Mouse (Mus musculus): Measurements from ENCODE around the gene Myh11. TPM values are rescaled to one million over a fixed set of nuclear protein-coding genes. Genes with fewer than 3 reads are reported as not detected.

Gene Myh11
- polyA plus RNA-seq (2014; fragmentation: Illumina TruSeq; extraction: RNeasy Lipid Tissue Mini Kit (QIAGEN cat#74804); ENCODE audit: low replicate concordance): 21.6 TPM

DNA sequence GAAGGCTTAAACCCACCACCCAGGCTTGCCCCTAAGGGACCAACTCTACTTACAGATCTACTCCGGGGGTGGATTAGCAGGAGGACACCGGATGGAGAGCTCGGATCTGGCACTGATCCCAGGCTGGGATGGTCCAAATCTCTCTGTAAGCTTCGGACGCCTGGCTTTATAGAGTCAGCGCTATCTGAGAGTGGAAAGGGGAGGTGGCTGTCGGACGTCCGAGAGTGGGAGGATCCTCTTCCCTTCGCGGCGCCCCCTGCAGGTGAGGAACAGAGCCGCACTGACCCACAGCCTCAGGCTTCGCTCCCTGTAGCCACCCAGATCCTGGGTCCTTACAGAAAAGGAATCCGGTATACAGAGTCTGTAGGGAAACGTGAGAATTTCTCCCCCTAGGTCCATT is at the start of gene Myh11:
Myh11 (minus strand) TSS at position 150 of the 400 bp plus-strand sequence.

DNA sequence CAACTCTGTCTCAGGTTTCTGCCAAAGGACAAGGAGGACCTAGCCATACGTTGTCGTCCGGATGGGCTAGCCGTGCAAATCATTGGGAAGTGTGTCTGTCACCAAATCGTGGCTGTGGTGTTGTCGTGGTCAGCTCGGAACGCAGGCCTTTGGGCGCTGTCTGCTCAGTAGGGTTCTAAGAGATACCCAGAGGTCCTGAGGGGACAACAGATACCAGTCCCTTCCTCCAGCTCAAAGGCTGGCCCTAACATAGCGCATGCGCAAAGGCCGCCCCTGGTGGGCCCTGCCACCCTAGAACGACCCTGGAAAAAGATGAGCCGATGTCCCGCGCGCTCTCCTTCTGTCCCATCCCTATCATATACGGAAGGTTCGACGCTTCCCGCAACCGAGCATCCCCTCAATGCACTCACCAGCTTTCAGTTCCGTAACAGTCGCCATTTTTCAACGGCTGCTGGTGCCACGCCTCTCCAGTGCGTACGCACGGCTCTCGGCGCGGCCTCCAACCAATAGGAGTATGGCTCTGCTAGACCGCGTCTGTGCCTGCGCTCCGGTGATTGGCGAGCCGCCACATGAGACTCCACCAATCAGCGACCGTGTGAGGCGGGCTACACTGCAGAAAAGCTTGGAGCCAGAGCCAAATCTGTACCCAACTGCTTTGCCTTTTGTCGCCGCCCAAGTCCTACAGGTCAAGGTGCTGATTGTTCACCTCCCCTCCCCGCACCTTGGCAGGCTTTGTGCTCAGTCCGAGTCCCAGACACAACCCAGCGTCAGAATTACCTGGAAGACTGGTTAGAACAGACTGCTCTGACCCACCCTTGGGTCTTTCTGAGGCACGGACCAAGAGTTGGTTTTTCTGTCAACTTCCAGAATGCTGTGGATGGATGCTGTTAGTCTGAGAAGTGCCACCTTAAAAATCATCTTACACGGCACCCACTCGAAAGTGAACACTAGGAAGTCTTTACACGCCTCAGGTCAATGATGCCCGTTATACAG is 26.0 kb upstream of the Myh11 start, which contains the start of gene Fopnl:
Fopnl (minus strand) TSS at position 522 of the 993 bp plus-strand sequence.

GRCm38 (mm10) chr16:14162988-14163416 is 128.2 kb downstream of the Myh11 start, which contains the start of the genes Nde1 and Marf1:
Nde1 (plus strand) TSS chr16:14163275.
Marf1 (minus strand) TSS chr16:14163351.

Other genes with a start within 250 kb of the Myh11 start
- gene Nde1, start 128.1 kb downstream of the Myh11 start, polyA plus RNA-seq (2014; fragmentation: Illumina TruSeq; extraction: RNeasy Lipid Tissue Mini Kit (QIAGEN cat#74804); ENCODE audit: low replicate concordance): 6.7 TPM
- gene Marf1, start 128.0 kb downstream of the Myh11 start, polyA plus RNA-seq (2014; fragmentation: Illumina TruSeq; extraction: RNeasy Lipid Tissue Mini Kit (QIAGEN cat#74804); ENCODE audit: low replicate concordance): 37.4 TPM
- gene Fopnl, start 26.0 kb upstream of the Myh11 start, polyA plus RNA-seq (2014; fragmentation: Illumina TruSeq; extraction: RNeasy Lipid Tissue Mini Kit (QIAGEN cat#74804); ENCODE audit: low replicate concordance): 59.8 TPM
- 1.7 TPM for gene Abcc1, start 70.2 kb upstream of the Myh11 start, polyA plus RNA-seq (2014; fragmentation: Illumina TruSeq; extraction: RNeasy Lipid Tissue Mini Kit (QIAGEN cat#74804); ENCODE audit: low replicate concordance)

All from small intestine, adult 10 weeks (tissue).